Mouse (Mus musculus) thymus, postnatal 14 days (tissue): ENCODE measurements at regions not wholly inside any gene's neighbourhood (a gene's known extent, or its start where the extent isn't known, plus 50 kb on each side); places are given as distances from the start of the nearest gene placed in this dataset.

ENCODE experiments used
- DNase-seq: peaks from one replicate; pipeline ENCODE4 v3.0.0; 2021

DNA sequence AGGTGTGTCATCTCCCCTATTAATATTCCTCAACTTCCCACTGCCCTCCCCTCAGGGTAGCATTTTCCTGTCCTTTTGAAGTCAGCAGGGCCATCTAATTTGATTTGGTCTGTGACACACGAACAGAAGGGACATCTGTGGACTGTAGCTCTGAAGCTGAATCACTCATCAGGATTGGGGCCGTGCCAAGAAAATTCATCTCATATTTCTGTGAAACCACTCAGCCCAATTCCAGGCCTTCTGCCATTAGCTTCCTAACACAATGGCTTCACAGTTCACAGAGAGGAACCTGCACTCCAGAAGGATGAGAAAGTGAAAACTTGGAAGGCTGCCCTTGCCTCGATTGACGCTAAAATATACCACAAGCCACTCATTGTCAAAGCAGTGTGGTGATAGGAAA, 86.1 kb downstream of the Abhd5 start:
- DNase-seq: no peak

DNA sequence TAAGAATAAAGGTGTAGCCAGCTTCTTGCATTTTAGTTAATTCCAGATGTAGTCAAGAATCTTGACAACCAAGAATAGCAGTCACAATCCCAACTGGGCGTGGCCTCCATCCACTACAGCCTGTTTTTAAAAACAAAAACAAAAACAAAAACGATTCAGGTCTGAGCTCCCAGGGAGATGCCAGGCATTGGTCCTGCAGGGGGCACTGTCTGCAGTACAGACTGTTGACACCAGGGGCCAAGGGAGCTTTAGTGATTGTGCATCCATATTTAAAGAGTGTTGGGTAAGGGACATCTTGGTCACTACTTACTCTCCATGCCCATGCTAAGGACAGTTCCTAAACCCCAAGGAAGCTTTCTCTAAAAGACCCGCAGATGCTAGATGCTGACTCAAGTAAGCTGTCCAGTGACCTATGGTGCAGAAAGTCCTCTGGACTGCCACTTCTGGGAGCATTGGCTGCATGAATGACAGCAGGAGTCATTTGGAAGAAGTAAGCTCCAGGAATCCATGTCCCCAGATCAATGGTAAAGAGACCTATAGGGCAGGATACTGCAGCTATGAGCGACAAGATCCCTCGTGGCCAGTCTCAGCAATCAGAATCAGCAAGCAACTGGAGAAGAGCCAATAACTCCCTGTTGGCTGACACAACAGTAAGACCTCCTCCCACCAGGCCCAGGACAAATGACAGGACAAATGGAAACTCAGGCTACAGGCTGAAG, 95.1 kb downstream of the Abhd5 start:
- DNase-seq: no peak

DNA sequence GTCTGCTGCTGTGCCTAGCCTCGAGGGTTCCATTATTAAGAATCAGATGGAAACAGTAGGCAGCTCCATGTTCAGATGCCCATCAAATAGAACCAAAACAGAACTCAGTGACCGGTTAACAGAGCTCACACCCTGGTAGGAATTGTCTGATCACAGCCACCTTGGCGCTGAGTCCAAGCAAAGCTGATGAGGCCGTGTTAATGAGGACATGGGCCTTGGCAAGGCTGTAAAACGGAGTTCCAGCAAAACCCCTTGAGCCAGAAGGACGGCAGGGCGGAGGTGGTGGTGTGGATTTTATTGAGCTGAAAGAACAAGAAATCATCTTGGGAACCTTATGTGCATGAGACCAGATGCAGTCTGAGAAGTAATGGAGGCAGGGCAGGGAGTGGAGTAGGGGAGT, 96.2 kb downstream of the Abhd5 start:
- no peak for DNase-seq

DNA sequence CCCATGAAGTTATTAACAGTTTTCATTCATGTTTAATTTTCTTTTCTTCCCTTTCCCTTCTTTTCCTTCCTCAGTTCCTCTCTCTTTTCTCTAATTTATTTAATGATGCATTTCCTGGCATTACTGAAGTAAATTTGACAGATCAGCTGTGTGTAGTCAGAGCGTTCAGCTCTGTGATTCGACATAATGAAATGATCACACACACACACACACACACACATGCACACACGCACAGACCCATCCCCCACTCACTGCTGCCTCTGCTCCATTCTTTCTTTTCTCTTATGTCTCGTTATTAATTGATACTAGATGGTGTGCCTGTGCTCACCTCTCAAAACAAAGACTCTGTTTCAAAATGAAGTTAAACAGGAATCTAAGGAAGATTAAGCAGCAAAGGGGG, 96.9 kb downstream of the Abhd5 start:
- DNase-seq: no peak

DNA sequence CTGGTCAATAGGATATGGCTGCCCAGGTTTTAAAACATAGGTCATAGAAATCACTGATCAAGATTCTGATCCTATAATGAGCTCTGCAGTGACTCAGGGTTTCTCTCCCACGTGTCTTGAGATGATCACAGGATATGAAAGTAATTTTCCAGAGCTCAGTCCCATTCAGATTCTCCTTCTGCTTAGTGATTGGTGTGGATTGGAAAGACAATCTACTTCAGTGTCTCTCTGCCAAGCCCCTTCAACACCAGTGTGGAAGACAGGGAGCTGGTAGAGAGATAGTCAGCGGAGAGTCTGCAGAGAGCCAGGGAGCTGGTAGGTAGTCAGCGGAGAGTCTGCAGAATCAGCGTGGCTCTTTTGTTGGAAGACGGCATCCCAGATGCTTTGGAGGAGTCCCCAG, 99.1 kb downstream of the Abhd5 start:
- no peak for DNase-seq

DNA sequence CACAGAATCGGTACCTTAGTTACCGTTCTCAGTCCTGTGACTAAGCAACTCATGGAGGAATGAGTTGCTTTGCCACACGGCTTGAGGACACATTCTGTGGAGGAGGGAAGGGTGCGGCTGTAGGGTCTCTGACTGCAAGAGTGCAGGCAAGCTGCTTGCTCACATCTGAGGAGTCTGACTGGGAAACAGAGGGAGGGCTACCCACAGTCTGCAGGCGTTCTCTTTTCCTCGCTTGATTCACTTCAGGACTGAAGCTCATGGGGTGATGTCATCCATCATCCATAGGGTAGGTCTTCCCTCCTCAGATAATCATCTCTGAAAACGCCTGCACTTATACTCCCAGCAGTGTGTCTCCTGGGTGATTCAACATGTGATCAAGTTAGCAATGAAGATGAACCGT, 103.9 kb downstream of the Abhd5 start:
- DNase-seq: no peak

DNA sequence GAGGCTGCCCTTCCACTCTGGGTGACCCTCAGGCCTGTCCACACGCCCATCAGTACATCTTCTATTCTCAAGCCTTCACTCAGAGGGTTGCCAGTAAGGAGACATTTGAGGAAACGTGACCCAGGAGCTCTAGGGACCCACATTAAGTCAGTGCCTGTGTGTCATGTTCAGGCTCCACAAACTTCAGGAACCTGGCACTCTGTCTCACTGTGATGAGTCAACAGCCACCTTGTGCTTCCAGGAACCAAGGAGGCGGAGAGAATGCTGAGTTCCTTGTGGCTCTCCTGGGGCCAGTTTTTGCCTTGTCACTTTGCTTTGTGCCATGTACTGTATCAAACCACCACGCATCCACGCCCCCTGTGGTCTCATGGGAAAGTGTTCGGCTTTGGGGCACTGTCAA, 104.4 kb downstream of the Abhd5 start:
- no peak for DNase-seq

DNA sequence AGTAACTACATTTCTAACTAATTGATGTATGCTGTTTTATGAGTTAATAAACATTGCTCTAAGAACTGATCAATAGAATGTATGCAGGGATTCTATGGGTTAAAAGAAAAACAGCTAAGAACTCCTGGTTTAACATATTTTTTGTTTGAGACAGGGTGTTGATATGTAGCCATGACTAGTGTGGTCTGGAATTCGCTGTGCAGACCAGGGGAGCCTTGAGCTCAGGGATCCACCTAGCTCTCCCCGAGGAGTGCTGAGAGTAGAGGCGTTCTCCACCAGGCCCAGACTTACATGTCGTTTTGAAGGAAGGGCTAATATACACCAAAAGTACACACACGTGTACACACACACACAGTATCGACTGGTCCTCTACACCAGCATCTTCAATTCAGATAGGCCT, 108.1 kb downstream of the Abhd5 start:
- DNase-seq: no peak

DNA sequence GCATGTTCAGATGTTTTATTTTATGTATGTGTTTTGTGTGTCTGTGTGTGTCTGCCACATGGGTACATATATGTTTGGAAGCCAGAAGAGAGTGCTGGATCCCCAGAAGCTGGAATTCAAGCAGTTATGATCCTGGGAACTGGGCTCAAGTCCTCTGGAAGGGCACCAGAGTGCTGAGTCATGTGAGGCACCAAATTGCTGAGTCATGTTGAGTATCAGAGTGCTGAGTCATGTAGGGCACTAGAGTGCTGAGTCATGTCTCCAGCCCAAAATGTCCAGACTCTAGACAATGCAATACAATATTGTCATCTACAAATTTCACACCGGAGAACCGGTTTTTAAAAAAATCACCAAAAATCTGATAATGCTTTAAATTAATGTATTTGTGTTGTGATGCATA, 120.1 kb downstream of the Abhd5 start:
- no peak for DNase-seq

DNA sequence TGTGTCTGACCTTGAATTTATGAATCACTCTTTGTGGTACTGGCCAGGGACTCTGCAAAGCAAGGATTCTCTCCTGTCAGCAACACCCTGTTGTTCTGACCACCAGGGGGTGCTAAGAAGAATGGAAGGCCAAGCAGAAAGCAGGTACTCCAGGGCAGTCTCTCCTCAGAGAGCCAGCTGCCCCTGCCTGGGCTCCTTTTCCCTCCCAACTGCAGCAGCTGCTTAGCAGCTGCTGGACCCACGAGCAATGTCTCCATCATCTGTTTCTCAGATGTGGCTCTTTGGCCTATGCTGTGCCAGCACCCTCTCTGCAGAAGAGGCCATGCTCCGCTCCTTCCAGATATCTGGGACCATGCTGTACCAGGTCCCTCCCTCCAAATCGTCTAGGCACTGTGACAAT, 124.9 kb downstream of the Abhd5 start:
- DNase-seq: peak; percentile 40

DNA sequence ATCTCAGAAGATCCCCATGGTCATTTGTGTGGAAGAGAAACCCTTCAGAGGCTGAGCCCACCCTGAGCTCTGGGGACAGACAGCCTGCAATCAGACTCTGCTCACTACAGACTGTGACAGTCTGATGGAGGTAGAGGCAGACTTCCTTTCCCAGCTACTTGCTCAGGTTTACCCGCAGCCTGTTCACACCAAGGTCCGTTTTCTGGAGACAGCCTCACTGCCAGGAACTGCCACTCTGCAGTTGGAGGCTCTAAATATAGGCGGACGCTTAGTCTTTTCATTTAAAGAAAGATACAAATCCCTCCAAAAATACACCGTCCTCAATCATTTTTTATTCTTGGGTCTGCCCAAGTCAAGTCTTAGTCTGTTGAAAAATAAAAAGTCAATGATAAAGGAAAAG, 135.6 kb downstream of the Abhd5 start:
- DNase-seq: no peak

DNA sequence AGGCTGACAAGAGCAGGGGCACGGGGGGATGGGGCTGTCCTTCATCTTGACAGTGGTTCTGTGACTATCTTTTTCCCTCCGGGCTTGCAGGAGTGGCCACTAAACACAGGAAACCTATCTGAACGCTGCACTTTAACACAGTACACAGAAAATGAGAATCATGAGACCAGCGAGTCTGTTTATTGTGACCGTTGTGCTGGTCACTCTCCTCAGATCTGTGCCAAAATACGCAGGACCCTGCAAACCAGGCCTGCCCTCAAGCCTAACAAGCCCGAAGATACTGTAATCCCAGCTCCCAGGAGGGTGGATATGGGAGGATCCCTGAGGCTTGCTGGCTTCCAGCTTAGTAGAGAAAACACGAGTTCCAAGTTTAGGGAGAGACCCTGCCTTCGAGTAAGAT, 143.3 kb downstream of the Abhd5 start:
- DNase-seq: no peak

DNA sequence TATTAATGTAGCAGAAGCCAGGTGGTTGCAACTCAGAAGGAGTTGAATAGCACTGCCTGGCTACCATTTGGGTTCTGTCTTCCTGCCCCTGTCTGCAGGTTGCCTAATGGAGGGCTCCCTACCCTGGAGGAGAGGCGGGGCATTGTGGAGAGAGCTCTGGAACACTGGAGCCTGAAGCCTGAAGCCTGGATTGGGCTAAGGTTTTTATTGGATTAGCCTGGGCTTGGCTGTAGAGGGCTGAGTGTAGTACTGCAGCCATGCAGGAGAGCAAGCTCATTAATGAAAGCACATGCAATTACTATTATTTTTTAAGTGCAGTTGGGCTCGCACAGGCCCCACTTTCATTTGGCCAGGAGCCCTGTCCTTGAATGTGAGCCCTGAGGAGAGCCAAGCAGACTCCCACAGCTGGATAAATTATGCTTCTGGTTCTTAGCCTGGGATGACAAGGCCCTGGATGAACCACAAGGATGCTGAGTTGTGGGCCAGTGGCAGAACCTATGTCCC, 145.1 kb downstream of the Abhd5 start:
- DNase-seq: no peak

DNA sequence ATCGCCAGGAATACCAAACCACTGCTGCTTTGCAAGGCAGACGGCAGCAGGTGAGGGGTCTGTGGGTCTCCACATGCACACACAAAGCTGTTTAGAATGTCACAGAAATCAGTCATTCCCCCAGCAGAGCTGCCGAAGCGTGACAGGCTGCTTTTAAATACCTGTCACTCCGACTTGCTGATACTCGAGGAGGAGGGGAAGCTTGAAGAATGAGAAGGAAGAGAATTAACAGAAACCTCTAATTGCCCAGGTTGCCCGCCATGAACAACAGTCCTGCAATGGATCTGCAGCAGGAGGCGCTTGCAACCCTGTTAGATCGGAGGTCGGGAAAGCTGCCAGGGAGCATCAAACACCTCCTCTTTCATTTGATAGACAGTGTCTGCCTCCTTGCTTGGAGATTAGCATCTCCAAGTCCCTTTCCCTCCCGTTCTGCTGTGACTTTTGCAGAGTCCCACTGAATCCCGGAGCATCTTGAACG, 150.5 kb downstream of the Abhd5 start:
- no peak for DNase-seq

DNA sequence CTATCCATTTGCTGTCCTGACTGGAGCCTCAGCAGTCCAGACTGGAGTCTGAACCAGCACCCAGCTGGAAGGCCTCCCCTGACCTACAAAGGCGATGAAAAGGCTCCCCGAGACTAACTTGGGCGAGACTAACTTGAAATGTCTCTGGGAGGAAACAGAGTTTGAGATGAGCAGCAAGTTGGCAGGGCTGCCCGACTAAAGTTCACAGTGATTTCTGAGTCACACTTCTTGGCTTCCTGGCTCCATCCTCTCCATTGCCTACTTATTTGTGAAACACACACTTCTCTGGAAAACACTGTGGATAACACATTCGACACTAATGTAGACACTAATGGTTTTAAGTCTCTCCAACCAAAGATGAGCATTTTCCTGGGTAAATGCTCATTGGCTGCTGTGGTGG, 170.2 kb downstream of the Abhd5 start:
- DNase-seq: no peak

DNA sequence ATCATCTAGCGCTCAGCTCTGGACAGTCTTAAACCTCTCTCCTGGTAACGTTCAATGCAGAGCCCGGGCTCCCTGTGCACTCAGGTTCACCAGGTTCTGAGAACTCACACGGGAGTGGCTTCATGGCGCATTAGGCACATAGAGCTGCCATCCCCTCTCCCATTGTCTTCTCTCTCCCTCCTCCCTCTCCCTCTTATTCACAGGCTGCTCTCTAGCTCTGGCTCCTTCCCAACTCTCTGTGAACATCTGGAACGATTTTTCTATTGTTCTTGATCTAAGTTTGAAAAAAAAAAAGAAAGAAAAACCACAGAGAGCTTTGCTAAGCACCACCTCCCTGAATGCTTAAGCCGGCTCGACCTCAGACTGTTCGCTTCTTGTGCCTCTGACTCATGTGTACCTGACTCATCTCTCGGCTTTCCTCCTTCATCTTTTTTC, 174.2 kb downstream of the Abhd5 start:
- no peak for DNase-seq

DNA sequence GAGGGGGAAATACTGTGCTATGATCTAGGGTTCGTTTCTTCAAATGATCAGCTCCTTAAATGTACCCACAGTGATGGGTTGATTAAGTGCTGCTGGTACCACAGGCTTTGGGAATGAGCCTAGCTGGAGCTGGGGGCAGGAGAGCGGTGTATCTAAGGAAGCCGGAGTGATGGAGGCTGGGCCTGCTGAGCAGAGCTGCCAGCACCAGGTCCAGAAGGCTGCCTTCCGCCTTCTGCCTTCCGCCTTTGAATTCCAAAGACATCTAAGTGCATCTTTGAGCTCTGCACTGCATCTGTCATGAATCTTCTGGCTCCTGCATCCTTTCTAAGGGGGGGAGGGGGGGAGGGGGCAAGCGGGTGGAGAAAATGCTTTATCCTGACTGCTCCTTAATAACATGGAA, 176.9 kb downstream of the Abhd5 start:
- no peak for DNase-seq

DNA sequence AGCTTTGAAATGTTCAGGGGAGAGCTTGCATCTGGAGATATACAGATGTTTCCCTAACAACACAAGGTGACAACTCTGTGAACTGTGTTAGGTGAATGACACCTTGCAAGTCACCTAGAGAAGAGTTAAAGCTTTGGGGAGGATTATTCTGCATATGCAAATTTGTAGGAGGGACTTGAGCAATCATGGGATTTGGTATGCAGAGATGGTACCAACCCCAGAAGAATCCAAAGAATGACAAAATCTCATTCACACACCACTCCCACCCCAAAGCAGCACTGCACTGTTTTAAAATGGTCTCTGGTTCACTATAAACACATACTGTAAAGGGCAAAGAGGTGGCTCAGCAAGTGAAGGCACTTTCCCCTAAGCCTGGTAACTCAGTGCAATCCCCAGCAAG, 178.3 kb downstream of the Abhd5 start:
- DNase-seq: no peak

DNA sequence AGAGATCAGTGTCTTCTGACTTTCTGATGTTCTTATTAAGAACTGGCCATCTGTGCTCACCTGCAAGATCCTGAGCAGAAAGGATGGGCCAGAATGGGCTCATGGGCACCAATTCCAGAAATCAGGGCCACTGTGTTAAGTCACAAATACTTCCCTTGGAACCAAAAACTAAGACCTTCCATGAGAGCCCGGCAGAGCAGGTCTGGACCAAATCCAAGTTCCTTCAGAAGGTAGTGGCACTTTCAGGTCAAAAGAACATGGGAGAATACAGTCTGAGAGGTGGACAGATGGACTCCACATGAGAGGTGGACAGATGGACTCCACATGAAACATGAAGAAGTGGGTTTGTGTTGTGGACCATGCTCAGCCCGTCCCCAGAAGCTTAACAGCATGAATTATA, 180.4 kb downstream of the Abhd5 start:
- no peak for DNase-seq

DNA sequence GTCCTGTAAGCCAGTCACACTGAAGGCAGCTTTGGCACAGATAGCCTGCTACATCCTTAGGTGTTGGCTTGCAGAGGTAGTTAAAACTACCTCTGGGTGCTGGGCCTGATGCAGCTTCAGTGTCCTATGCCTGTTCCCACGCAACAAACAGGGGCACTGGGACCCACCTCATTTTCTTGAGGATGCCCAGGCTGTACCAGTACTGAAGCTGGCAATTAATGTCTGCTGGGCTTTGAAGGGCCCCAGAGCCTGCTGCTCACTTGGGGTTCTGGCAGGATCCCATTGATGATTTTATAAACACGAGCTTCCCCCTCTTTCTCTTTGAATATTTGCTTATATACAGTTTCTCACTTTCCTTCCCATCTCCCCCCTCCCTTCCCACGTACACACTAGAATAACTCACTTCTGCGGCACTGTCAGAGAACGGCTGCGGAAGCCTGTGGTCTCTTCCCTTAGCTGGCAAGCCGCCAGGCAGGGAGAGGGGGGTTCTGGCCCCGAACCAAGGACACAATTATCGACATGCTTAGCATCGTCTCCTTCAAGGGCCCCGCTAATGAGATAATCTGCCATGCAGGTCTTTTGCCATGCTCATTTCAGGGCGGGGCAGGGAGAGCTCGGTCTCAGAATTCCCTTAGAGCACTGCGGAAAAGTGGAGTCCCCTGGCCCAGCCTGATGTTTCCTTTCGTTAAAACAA, 182.9 kb downstream of the Abhd5 start:
- DNase-seq: no peak

DNA sequence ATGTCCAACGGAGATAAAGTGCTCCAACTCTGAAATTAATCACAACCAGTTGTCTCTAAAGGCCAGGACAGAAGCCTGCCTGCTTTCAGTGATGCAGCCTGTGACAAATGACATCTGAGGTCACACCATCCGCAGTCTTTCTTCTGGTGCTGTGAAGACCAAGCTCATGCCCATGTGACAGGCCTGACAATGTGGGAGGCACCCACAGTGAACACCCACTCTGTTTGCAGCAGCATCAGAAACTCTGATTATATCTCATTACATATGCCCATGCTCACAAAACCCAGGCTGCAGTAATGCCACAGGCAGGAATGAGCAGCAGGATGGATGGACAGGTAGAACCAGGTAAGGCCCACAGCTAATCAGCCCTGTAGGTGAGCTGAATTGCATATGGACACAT, 183.6 kb downstream of the Abhd5 start:
- no peak for DNase-seq

DNA sequence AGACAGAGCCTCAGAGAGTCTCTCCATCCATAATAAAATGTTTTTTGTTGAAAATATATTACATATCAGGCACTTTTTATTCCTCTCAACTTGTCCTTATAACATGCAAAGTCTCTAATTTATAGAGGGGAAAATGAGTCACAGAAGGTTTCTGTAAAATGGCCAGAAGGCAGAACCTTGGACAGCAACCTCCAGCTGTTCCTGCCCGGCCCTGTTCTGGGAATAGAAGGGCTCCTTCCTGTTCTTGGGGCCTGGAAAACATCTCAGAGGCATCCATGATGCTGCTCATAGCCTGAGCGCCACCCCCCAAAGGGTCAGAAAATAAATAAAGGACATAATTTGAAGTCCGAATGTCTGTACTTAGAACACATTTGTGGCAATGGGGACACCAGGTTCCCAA, 188.7 kb downstream of the Abhd5 start:
- DNase-seq: no peak

DNA sequence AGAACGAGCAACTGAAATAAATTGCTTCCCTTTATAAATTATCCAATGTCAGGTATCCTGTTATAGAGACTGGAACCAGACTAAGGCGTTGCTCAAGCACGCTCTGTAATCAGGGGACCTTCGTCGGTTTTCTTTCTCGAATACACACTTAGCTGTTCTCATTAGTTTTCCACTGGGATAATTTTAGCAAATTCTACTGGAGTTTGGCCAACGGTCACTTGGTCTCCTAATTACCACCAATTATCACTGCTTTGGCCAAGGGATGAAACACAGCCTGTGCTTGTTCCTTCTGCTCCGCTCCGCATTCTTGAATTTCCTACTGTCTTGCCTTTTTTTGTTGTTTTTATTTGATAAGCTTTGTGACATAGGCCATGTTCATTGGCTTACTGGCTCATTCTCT, 191.1 kb upstream of the Topaz1 start:
- DNase-seq: no peak

DNA sequence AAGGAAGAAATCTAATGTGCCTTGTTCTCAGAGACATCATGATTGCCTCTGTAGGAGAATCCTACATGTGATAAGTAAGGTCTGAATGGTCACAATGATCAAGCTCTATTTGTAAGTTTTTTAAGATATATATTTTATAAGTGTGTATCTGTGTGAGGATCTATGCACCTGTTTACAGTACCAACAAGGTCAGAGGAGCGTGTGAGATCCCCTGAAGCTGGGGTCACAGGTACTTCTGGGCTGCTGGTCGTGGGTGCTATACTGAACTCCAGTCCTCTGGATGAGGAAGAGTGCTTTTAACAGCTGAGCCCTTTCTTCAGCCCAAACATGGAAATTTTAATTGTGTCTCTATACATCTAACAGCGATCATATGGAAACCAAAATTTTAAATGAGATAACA, 181.1 kb upstream of the Topaz1 start:
- DNase-seq: no peak
